In the genomic region with DNA sequence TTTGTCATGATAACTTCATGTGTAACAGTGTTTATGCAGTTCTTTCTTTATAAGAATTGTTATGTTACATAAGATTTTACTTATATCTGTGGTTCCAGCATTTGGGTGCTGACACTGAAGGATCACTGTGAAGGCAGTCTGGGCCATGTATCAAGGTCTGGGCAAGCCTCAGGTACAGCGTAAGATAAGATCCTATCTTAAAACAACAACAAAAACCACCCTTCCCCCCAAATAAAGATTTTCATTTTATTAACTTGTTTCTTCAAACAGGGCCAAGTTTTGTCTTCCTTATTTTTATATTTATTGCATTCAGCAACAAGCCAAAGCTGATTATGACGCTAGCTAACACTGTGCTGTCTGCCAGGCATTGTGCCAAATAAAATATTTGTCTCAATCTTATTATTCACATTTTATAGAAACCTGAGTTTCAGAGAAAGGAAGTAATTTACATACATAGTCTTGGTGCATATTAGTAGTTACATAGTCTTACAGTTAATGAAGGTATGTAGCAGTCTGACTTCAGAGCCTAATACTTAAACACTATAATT, we compare ENCODE assay signal across 22 mouse cellular contexts. TPM values are rescaled to one million over a fixed set of nuclear protein-coding genes. Genes with fewer than 3 reads are reported as not detected.
DNase-seq lines count a peak whose midpoint lies in the region; ATAC-seq and TF ChIP-seq lines count a peak whose summit lies in the region.
"Had no signal": no experiment of that assay in that cellular context is flagged by ENCODE, and none has a peak within 500 bp of the region (broad histone marks: within the 10 kb centered on the region; RNA-seq: fewer than 3 reads in every experiment).

No protein-coding gene starts in this region.

- H3K9ac ChIP-seq in embryonic facial prominence, embryonic 14.5 days (ENCODE audit: low read depth, low read length): no peak overlapping the region
- H3K9ac ChIP-seq in kidney, postnatal 0 days (ENCODE audit: low read depth, low read length): no peak overlapping the region
- no peak overlapping the region for H3K9ac ChIP-seq in kidney, embryonic 15.5 days
- no peak overlapping the region for H3K9ac ChIP-seq in MEL (ENCODE audit: control insufficient read depth, low read depth, low read length, poor library complexity, severe bottlenecking)
- H3K9ac ChIP-seq: embryonic facial prominence, embryonic 13.5 days; forebrain, embryonic 13.5 days; forebrain, embryonic 15.5 days; forebrain, postnatal 0 days had no signal

- H3K79me2 ChIP-seq in MEL (ENCODE audit: control insufficient read depth, insufficient read depth, low read length, poor library complexity): no peaks in the 10 kb centered on the region

- ATAC-seq in embryonic facial prominence, embryonic 14.5 days (ENCODE audit: low read depth): no peak
- no peak for ATAC-seq in kidney, postnatal 0 days (replicated peaks; ENCODE audit: low FRiP score, low read depth)
- no peak for ATAC-seq in kidney, embryonic 15.5 days (replicated peaks; ENCODE audit: low FRiP score)
- ATAC-seq: CD4-positive, CD25-positive, alpha-beta regulatory T cell, adult 4 months; forebrain, embryonic 13.5 days; forebrain, embryonic 15.5 days; forebrain, postnatal 0 days had no signal

- peak; percentile 24 for DNase-seq in embryonic facial prominence, embryonic 14.5 days (ENCODE audit: low spot score)
- DNase-seq in embryonic facial prominence, embryonic 10.5 days (ENCODE audit: low spot score): no peak
- DNase-seq in kidney, postnatal 0 days (ENCODE audit: low spot score): peak; percentile 40
- peak; percentile 64 for DNase-seq in MEL (ENCODE audit: low read depth, low spot score)
- DNase-seq in natural killer cell, adult 2 months (ENCODE audit: low spot score in 2 of 2): no peak
- DNase-seq: adrenal gland, adult 8-10 months; adrenal gland, postnatal 14 days; adrenal gland, postnatal 36 days; B cell, adult 2 months; cerebellum, adult 11-12 months; cerebellum, adult 2 months; cerebellum, adult 9-10 months; cerebellum, postnatal 10 days; cerebellum, postnatal 25 days; forebrain, postnatal 0 days had no signal

- no peak overlapping the region for H3K4me3 ChIP-seq in embryonic facial prominence, embryonic 14.5 days (ENCODE audit: low read depth, low read length)
- H3K4me3 ChIP-seq in embryonic facial prominence, embryonic 10.5 days: no peak overlapping the region
- H3K4me3 ChIP-seq in kidney, postnatal 0 days (replicated peaks; ENCODE audit: low read depth, low read length): no peak overlapping the region
- no peak overlapping the region for H3K4me3 ChIP-seq in kidney, embryonic 15.5 days (replicated peaks)
- no peak overlapping the region for H3K4me3 ChIP-seq in MEL (ENCODE audit: control insufficient read depth in 1 of 2, insufficient read depth in 1 of 2, low read depth in 2 of 2, low read length in 2 of 2)
- H3K4me3 ChIP-seq: embryonic facial prominence, embryonic 13.5 days; forebrain, embryonic 13.5 days; forebrain, embryonic 15.5 days had no signal

- no peak overlapping the region for H3K4me2 ChIP-seq in embryonic facial prominence, embryonic 14.5 days (ENCODE audit: low read depth, low read length)
- no peak overlapping the region for H3K4me2 ChIP-seq in kidney, postnatal 0 days (ENCODE audit: low read length)
- H3K4me2 ChIP-seq in kidney, embryonic 15.5 days: no peak overlapping the region
- H3K4me2 ChIP-seq: embryonic facial prominence, embryonic 13.5 days; forebrain, embryonic 13.5 days; forebrain, embryonic 15.5 days had no signal

- no peak for TF ChIP-seq CTCF in kidney, postnatal 0 days (IDR thresholded peaks at IDR 0.05; ENCODE audit: low read depth)
- TF ChIP-seq CTCF in MEL (IDR thresholded peaks at IDR 0.05 in 2 of 3, conservative IDR thresholded peaks at IDR 0.05 in 1 of 3; ENCODE audit: control insufficient read depth in 1 of 3, insufficient read depth in 1 of 3, low read depth in 2 of 3, low read length in 3 of 3, poor library complexity in 1 of 3, severe bottlenecking in 1 of 3): no peak

- H3K4me1 ChIP-seq in embryonic facial prominence, embryonic 14.5 days (ENCODE audit: control insufficient read depth, insufficient read depth, low read length): peaks cover 5% of the 10 kb centered on the region; the same call in 1 of the 2 replicates
- H3K4me1 ChIP-seq in embryonic facial prominence, embryonic 10.5 days: peaks cover 20% of the 10 kb centered on the region
- H3K4me1 ChIP-seq in kidney, postnatal 0 days (replicated peaks; ENCODE audit: insufficient read depth, low read length): peaks cover 3% of the 10 kb centered on the region; the same call in 1 of the 2 replicates
- H3K4me1 ChIP-seq in kidney, embryonic 15.5 days: peaks cover 22% of the 10 kb centered on the region
- peaks cover 14 to 25% of the 10 kb centered on the region in 2 experiments for H3K4me1 ChIP-seq in MEL (ENCODE audit: control insufficient read depth in 1 of 2, insufficient read depth in 2 of 2, low read length in 2 of 2)

- no peak overlapping the region for H3K27ac ChIP-seq in embryonic facial prominence, embryonic 14.5 days (replicated peaks; ENCODE audit: low read depth, low read length)
- no peak overlapping the region for H3K27ac ChIP-seq in embryonic facial prominence, embryonic 10.5 days (replicated peaks)
- H3K27ac ChIP-seq in kidney, postnatal 0 days: no peak overlapping the region
- H3K27ac ChIP-seq in kidney, embryonic 15.5 days: no peak overlapping the region
- no peak overlapping the region for H3K27ac ChIP-seq in MEL (ENCODE audit: control insufficient read depth, low read depth, low read length)
- H3K27ac ChIP-seq: embryonic facial prominence, embryonic 13.5 days; forebrain, embryonic 13.5 days; forebrain, embryonic 15.5 days had no signal

- TF ChIP-seq POLR2A in MEL (IDR thresholded peaks at IDR 0.05; ENCODE audit: control insufficient read depth in 1 of 2, insufficient read depth in 1 of 2, low read depth in 1 of 2, low read length in 2 of 2, poor library complexity in 1 of 2): no peak

- WGBS in embryonic facial prominence, embryonic 14.5 days: 80% methylated on average over 2 of the region's 2 CpGs
- WGBS in embryonic facial prominence, embryonic 10.5 days: 93% methylated on average over 2 of the region's 2 CpGs
- 57% methylated on average over 2 of the region's 2 CpGs for WGBS in kidney, postnatal 0 days
- WGBS in kidney, embryonic 15.5 days: 64% methylated on average over 2 of the region's 2 CpGs

- H3K9me3 ChIP-seq in embryonic facial prominence, embryonic 14.5 days (ENCODE audit: control insufficient read depth, low read length): no peaks in the 10 kb centered on the region
- no peaks in the 10 kb centered on the region for H3K9me3 ChIP-seq in embryonic facial prominence, embryonic 10.5 days
- H3K9me3 ChIP-seq in kidney, postnatal 0 days (replicated peaks; ENCODE audit: low read length): no peaks in the 10 kb centered on the region
- no peaks in the 10 kb centered on the region for H3K9me3 ChIP-seq in kidney, embryonic 15.5 days (replicated peaks)
- no peaks in the 10 kb centered on the region for H3K9me3 ChIP-seq in MEL (replicated peaks; ENCODE audit: insufficient read depth, low read length)
- H3K9me3 ChIP-seq: embryonic facial prominence, embryonic 13.5 days; forebrain, embryonic 13.5 days; forebrain, embryonic 15.5 days; G1E had no signal

- no peaks in the 10 kb centered on the region for H3K27me3 ChIP-seq in embryonic facial prominence, embryonic 14.5 days (replicated peaks; ENCODE audit: control insufficient read depth, insufficient read depth, low read length)
- no peaks in the 10 kb centered on the region for H3K27me3 ChIP-seq in embryonic facial prominence, embryonic 10.5 days (replicated peaks; ENCODE audit: low read depth, poor library complexity, severe bottlenecking)
- H3K27me3 ChIP-seq in kidney, postnatal 0 days (ENCODE audit: insufficient read depth, low read length): no peaks in the 10 kb centered on the region
- H3K27me3 ChIP-seq in kidney, embryonic 15.5 days: no peaks in the 10 kb centered on the region
- H3K27me3 ChIP-seq in MEL (ENCODE audit: control insufficient read depth in 1 of 2, insufficient read depth in 2 of 2, low read length in 2 of 2): no peaks in the 10 kb centered on the region
- H3K27me3 ChIP-seq: CH12.LX; embryonic facial prominence, embryonic 13.5 days; forebrain, embryonic 13.5 days; forebrain, embryonic 15.5 days had no signal

- TF ChIP-seq EP300 in MEL (IDR thresholded peaks at IDR 0.05; ENCODE audit: low read depth in 1 of 2, low read length in 2 of 2): peak in 1 of 2 experiments; percentile 55; a peak in 2 of 4 replicates

- no peak for TF ChIP-seq RAD21 in MEL (IDR thresholded peaks at IDR 0.05; ENCODE audit: low read depth, low read length)

- H3K36me3 ChIP-seq in embryonic facial prominence, embryonic 14.5 days (ENCODE audit: control insufficient read depth, insufficient read depth, low read length): no peaks in the 10 kb centered on the region
- H3K36me3 ChIP-seq in embryonic facial prominence, embryonic 10.5 days (replicated peaks): no peaks in the 10 kb centered on the region
- no peaks in the 10 kb centered on the region for H3K36me3 ChIP-seq in kidney, postnatal 0 days (ENCODE audit: insufficient read depth, low read length)
- H3K36me3 ChIP-seq in kidney, embryonic 15.5 days: no peaks in the 10 kb centered on the region
- H3K36me3 ChIP-seq in MEL (ENCODE audit: control insufficient read depth in 1 of 2, insufficient read depth in 2 of 2, low read length in 2 of 2): peaks cover 0 to 23% of the 10 kb centered on the region in 2 experiments; a peak in 2 of 4 replicates
- H3K36me3 ChIP-seq: embryonic facial prominence, embryonic 13.5 days; forebrain, embryonic 15.5 days had no signal

TF ChIP-seq in MEL, 35 proteins besides CTCF, POLR2A, EP300 and RAD21:
- TF ChIP-seq ELF1 (IDR thresholded peaks at IDR 0.05; ENCODE audit: low read depth, low read length) (no peak), ZNF384 (IDR thresholded peaks at IDR 0.05; ENCODE audit: low read depth, low read length) (no peak), HCFC1 (IDR thresholded peaks at IDR 0.05; ENCODE audit: low read depth, low read length) (no peak), ETS1 (IDR thresholded peaks at IDR 0.05; ENCODE audit: low read depth, low read length) (peak; percentile 70), GATA1 (IDR thresholded peaks at IDR 0.05; ENCODE audit: low read depth, low read length) (peak; percentile 56; the same call in 1 of the 2 replicates), SIN3A (IDR thresholded peaks at IDR 0.05; ENCODE audit: low read length) (0 out of 2 replicates have a peak, but pooled peaks have one; percentile 17), RCOR1 (IDR thresholded peaks at IDR 0.05; ENCODE audit: low read depth, low read length) (peak; percentile 44; the same call in 1 of the 2 replicates)

RNA-seq across cellular contexts. Expression of a gene that starts 21.2 kb away (rescaled TPM):
- polyA plus RNA-seq in embryonic facial prominence, embryonic 14.5 days (2014; fragmentation: Nextera tagmentation; extraction: Ambion mirVana): 42.3 and 44.6 TPM in 2 replicates
- polyA plus RNA-seq in embryonic facial prominence, embryonic 10.5 days (2016; fragmentation: Nextera tagmentation; extraction: Ambion mirVana): 30.3 and 31.6 TPM in 2 replicates
- 29.1 and 29.7 TPM in 2 replicates for polyA plus RNA-seq in kidney, postnatal 0 days (2015; fragmentation: Nextera tagmentation; extraction: Ambion mirVana)
- polyA plus RNA-seq in kidney, embryonic 15.5 days (2015; fragmentation: Nextera tagmentation; extraction: Ambion mirVana): 38.4 and 46.1 TPM in 2 replicates
- total RNA-seq in MEL (2012; rRNA removed): 3.1 and 3.2 TPM in 2 replicates
- 10 to 100 TPM in 1 of 2 experiments, not detected in 1; 19.2 TPM for polyA plus RNA-seq in MEL (2012; ENCODE audit: insufficient read depth in 1 of 2, insufficient read length in 2 of 2, low read depth in 1 of 2, low replicate concordance in 2 of 2, missing spikeins in 1 of 2)

Comparison
In these comparisons a context has a peak if more than half of its experiments do, and no peak if none do; other contexts are left out.
1. DNase-seq: peak in embryonic facial prominence, embryonic 14.5 days (single experiment), kidney, postnatal 0 days (single experiment) and MEL (single experiment); none in embryonic facial prominence, embryonic 10.5 days (single experiment) and natural killer cell, adult 2 months (0 of 2).